Mouse (Mus musculus): ENCODE measurements around the gene Sertad2. TPM values are rescaled to one million over a fixed set of nuclear protein-coding genes. Genes with fewer than 3 reads are reported as not detected.

Sertad2 gene
- total and polyA plus RNA-seq, 3 experiments = 16.1 to 20.2 (median 17.7) TPM

DNA sequence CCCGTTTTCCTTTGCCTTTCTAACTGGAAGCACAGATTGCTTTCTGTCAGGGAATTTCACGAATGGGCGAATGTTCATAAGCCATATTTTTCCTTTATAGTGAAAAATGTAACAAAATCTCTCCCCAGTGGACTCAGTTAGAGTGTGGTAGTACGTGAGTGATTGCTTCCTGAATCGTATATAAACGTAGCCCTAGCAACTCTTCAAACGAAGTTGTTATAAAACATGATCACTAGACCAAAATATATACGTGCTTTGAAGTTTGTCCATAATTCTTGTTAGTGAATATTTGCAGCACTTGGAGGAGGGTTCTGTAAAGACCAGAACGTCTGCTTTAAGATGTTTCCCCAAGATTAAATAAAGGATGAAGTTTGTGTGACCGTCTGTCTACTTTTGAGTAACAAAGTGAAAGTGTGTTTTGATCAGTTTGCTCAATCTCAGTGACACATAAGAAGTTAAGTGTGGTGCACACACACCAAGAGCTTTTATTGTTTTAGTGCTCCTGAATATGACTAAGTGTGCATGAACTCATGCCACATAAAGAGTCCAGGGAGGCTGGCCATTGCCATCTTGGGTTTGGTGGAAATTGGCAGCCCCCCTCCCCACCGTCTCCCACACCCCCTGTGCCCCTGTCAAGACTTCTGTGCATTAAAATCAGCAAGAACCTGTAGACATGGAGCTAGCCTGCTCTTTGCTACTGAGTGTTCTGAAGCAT lies 16.3 kb downstream of the Sertad2 start:
- Histone ChIP-seq H3K27ac (no peak overlapping the region), H3K79me2 (replicated peaks; ENCODE audit: control insufficient read depth, insufficient read depth, low read length) (no peaks in the 10 kb centered on the region), H3K9ac (ENCODE audit: low read depth, low read length) (no peak overlapping the region), H3K4me1 (ENCODE audit: control insufficient read depth, insufficient read depth, low read length) (peaks cover 1% of the 10 kb centered on the region), H3K4me3 (no peak overlapping the region), H3K27me3 (ENCODE audit: control insufficient read depth, insufficient read depth, low read length) (no peaks in the 10 kb centered on the region), H3K36me3 (ENCODE audit: control insufficient read depth, insufficient read depth, low read length) (no peaks in the 10 kb centered on the region)
- no peak for DNase-seq
- intact Hi-C loops (cut with DNase I) = no loop called here
- 81% methylated on average over 11 of the region's 11 CpGs for WGBS
- TF ChIP-seq POLR2A (IDR thresholded peaks at IDR 0.05; ENCODE audit: insufficient read depth, low read depth, low read length) (no peak), EP300 (IDR thresholded peaks at IDR 0.05; ENCODE audit: insufficient read depth, low read depth, low read length) (no peak), CTCF (IDR thresholded peaks at IDR 0.05) (no peak)

DNA sequence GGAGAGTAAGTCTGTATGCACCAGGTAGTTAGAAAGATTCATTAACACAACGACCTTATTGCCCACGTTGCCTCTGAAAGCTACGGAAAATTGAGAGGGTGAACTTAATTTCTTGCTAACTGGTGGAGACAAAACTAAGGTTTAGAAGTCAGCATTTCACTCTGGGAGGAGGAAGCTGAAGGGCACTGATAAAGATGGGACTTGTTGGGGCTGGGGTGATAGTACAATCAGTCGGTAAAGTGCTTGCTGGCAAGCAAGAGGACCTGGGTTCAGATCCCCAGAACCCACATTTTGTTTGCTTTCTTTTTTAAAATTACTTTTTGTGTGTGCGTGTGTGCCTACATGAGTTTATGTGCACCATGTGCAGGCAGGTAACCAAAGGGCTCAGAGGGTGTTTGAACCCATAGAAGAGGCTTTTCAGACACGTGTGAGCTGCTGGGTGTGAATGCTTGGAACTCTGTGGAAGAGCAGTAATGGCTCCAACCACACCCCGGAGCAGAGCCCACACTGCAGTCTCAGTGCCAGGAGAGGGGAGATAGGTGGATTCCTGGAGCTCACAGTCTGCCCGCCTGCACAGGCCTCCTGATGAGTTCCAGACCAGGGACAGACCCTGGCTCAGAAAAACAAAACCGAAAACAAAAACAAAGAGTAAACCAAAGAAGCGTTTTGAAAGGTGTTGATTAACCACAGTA lies 17.0 kb downstream of the Sertad2 start:
- Histone ChIP-seq H3K79me2 (replicated peaks; ENCODE audit: control insufficient read depth, insufficient read depth, low read length) (no peaks in the 10 kb centered on the region), H3K36me3 (ENCODE audit: control insufficient read depth, insufficient read depth, low read length) (no peaks in the 10 kb centered on the region), H3K27me3 (ENCODE audit: control insufficient read depth, insufficient read depth, low read length) (no peaks in the 10 kb centered on the region), H3K9ac (ENCODE audit: low read depth, low read length) (no peak overlapping the region), H3K27ac (no peak overlapping the region), H3K4me3 (no peak overlapping the region), H3K4me1 (ENCODE audit: control insufficient read depth, insufficient read depth, low read length) (peaks cover 1% of the 10 kb centered on the region)
- no peak for TF ChIP-seq POLR2A (IDR thresholded peaks at IDR 0.05; ENCODE audit: insufficient read depth, low read depth, low read length)
- TF ChIP-seq EP300 (IDR thresholded peaks at IDR 0.05; ENCODE audit: insufficient read depth, low read depth, low read length) = no peak
- no peak for TF ChIP-seq CTCF (IDR thresholded peaks at IDR 0.05)
- intact Hi-C loops (cut with DNase I) = no loop called here
- WGBS = 72% methylated on average over 10 of the region's 10 CpGs
- no peak for DNase-seq

DNA sequence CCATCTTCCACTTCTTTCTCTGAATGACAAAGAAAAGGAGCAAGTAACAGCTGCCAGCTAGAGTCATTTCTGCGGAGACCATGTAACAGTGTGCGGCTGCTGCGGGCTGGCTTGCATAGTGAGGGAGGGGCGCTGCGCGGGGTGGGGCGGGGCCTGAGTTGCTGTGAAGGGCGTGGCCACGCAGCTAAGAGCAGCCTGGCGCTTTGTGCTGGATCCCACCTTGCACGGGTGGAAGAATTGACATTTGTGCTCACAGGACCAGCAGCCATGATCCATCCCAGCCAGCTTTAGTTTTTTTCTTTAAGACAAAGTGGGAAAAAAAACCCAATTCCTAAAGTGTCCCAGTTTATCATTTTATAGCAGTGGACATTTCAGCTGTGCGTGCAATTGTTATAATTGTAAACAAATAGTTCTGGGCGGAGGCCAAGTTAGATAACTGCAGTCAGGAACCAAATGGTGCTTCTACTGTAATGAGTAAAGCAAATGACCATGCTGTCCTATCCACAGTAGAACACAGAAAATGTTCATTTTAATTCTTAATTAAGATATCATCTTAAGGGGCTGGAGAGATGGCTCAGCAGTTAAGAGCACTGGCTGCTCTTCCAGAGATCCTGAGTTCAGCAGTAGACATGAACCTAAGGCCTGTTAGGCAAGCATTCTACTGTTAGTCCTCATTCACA lies 18.4 kb downstream of the Sertad2 start:
- H3K27ac ChIP-seq = no peak overlapping the region

DNA sequence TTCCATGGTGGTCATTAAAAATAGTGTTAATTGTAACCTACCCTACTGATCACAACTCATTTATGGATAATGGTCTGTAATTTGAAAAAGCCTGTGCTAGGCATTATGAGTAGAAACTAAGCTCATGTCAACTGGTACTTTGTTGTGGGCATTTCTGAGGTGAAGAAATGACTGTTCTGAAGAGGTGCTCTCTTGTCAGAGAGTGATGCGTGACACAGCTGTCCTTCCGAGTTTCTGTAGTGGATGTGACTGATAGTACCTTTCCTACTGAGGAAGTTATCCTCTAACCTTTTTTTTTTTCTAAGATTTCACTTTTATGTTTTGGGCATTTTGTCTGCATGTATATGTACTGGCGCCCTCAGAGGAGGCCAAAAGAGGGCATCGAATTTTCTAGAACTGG lies 22.0 kb downstream of the Sertad2 start:
- WGBS = 91% methylated on average over 4 of the region's 4 CpGs
- intact Hi-C loops (cut with DNase I) = no loop called here
- TF ChIP-seq EP300 (IDR thresholded peaks at IDR 0.05; ENCODE audit: insufficient read depth, low read depth, low read length) (no peak), POLR2A (IDR thresholded peaks at IDR 0.05; ENCODE audit: insufficient read depth, low read depth, low read length) (no peak), CTCF (IDR thresholded peaks at IDR 0.05) (no peak)

More for the DNA sequence above, 18.4 kb downstream of the Sertad2 start:
- H3K4me3 ChIP-seq = peak overlapping the region; percentile 41
- peak overlapping the region; percentile 68 for H3K9ac ChIP-seq (ENCODE audit: low read depth, low read length)
- H3K36me3 ChIP-seq (ENCODE audit: control insufficient read depth, insufficient read depth, low read length) = no peaks in the 10 kb centered on the region
- TF ChIP-seq EP300 (IDR thresholded peaks at IDR 0.05; ENCODE audit: insufficient read depth, low read depth, low read length) (no peak), POLR2A (IDR thresholded peaks at IDR 0.05; ENCODE audit: insufficient read depth, low read depth, low read length) (no peak), CTCF (IDR thresholded peaks at IDR 0.05) (no peak)
- WGBS = 4% methylated on average over 13 of the region's 13 CpGs
- H3K27me3 ChIP-seq (ENCODE audit: control insufficient read depth, insufficient read depth, low read length) = no peaks in the 10 kb centered on the region
- peak; percentile 58 to 63 for DNase-seq
- intact Hi-C loops (cut with DNase I) = no loop called here
- H3K4me1 ChIP-seq (ENCODE audit: control insufficient read depth, insufficient read depth, low read length) = peaks cover 1% of the 10 kb centered on the region
- H3K79me2 ChIP-seq (replicated peaks; ENCODE audit: control insufficient read depth, insufficient read depth, low read length) = no peaks in the 10 kb centered on the region

DNA sequence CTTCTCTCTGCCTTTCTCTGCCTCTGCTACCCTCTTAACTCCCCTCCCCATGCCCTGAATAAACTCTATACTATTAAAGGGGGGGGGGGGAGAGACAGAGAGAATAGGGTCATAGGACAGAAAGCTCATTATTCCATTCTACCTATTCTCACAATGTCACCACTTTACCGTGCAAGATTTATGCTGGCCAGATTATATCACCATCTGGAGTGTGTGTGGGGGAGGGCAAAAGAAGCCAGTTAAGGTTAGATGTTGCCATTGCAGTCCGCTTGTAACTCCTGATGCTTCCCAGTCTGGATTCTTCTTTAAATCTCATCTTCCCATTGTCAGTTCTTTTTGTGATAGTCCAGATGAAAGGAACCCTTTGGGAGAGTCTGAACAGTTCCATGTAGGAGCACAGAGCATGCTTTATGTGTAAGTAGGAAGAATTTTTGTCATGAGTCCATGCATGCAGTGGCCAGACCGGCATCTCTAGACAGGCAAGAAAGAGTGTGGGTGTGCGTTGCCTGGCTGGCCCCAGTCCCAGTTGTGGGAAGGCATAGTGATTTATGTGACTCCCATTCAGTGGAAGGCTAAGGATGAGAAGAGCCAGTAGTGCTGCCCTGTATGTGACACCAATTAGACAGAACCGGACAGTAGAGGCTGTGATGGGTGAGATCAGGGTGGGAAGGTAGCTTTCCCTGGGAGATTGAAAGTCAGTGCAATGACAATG lies 28.8 kb downstream of the Sertad2 start:
- TF ChIP-seq CTCF (IDR thresholded peaks at IDR 0.05) = no peak
- no peak for TF ChIP-seq POLR2A (IDR thresholded peaks at IDR 0.05; ENCODE audit: insufficient read depth, low read depth, low read length)
- no peak for TF ChIP-seq EP300 (IDR thresholded peaks at IDR 0.05; ENCODE audit: insufficient read depth, low read depth, low read length)
- intact Hi-C loops (cut with DNase I) = no loop called here
- Histone ChIP-seq H3K9ac (ENCODE audit: low read depth, low read length) (no peak overlapping the region), H3K27me3 (ENCODE audit: control insufficient read depth, insufficient read depth, low read length) (no peaks in the 10 kb centered on the region), H3K36me3 (ENCODE audit: control insufficient read depth, insufficient read depth, low read length) (no peaks in the 10 kb centered on the region), H3K79me2 (replicated peaks; ENCODE audit: control insufficient read depth, insufficient read depth, low read length) (no peaks in the 10 kb centered on the region; the same call in 1 of the 2 replicates), H3K27ac (no peak overlapping the region), H3K4me3 (no peak overlapping the region), H3K4me1 (ENCODE audit: control insufficient read depth, insufficient read depth, low read length) (no peaks in the 10 kb centered on the region)
- WGBS = 63% methylated on average over 5 of the region's 5 CpGs
- DNase-seq = no peak

More for the DNA sequence above, 22.0 kb downstream of the Sertad2 start:
- Histone ChIP-seq H3K9ac (ENCODE audit: low read depth, low read length) (no peak overlapping the region), H3K27ac (no peak overlapping the region), H3K4me1 (ENCODE audit: control insufficient read depth, insufficient read depth, low read length) (peaks cover 1% of the 10 kb centered on the region), H3K36me3 (ENCODE audit: control insufficient read depth, insufficient read depth, low read length) (no peaks in the 10 kb centered on the region), H3K27me3 (ENCODE audit: control insufficient read depth, insufficient read depth, low read length) (no peaks in the 10 kb centered on the region), H3K4me3 (no peak overlapping the region), H3K79me2 (replicated peaks; ENCODE audit: control insufficient read depth, insufficient read depth, low read length) (no peaks in the 10 kb centered on the region; the same call in 1 of the 2 replicates)
- DNase-seq = no peak
